Mouse (Mus musculus): Measurements from ENCODE around the gene Tnfrsf1b.
"Not testable (repeated sequence)": the region's sequence is repeated elsewhere in the genome, so short reads cannot be mapped to it uniquely, and the experiment has no call there.

Tnfrsf1b gene

GRCm38 (mm10) chr4:145165542-145165941, 81.1 kb downstream of the Tnfrsf1b start:
- not testable (repeated sequence) for DNase-seq

DNA sequence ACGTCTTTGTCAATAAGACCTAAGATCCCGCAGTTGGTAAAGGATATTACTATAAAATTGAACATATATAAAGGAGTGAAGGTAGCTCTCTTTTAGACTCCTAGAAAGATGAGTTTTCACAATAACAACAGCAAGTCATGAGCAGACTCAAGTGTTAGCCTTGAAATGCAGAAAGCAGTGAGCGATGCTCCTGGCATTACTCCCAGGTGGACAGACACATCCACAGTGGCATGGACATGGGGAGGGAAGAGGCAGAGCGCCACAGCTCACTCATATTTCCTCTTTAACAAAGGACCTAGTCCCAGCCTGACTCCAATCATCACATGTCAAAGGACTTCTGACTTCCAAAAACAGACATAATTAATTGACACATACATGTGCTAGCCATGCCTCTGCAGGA, 82.6 kb downstream of the Tnfrsf1b start:
- DNase-seq, result no peak
